Mouse (Mus musculus) cerebellum, adult (tissue): ENCODE data around the gene Med10.
A peak's percentile ranks its signal among the peaks of the same experiment; 100 is the strongest.

Source experiments
- ATAC-seq: cut with Nextera tagmentation; 2 replicates; pipeline ENCODE4 v1.9.2; 2017; ENCODE audit warnings: mild to moderate bottlenecking, moderate library complexity, mixed read lengths; ENCODE audit not compliant: insufficient number of reproducible peaks, low FRiP score, low TSS enrichment

The Med10 gene

DNA sequence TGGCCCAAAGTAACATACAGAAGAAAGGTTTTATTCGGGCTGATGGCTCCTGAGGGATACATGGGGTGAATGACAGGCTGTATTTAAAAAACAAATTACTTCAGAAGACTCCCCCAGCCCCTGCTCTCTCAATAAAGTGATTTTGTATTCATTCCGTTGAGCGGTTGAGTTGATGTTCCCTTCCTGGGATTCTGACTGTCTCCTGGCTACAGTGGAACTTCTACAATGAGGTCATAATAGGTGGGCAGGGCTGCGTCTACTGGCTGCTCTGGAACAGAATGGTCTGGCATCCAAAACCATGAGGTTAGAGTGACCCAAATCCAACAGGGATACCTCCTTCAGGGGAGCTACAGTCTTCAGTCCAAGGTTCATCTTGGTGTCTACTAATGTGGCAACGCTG, at the start of gene Med10:
Gene Med10 (plus strand): TSS at position 301 of the 400 bp plus-strand sequence.
- ATAC-seq = no peak

DNA sequence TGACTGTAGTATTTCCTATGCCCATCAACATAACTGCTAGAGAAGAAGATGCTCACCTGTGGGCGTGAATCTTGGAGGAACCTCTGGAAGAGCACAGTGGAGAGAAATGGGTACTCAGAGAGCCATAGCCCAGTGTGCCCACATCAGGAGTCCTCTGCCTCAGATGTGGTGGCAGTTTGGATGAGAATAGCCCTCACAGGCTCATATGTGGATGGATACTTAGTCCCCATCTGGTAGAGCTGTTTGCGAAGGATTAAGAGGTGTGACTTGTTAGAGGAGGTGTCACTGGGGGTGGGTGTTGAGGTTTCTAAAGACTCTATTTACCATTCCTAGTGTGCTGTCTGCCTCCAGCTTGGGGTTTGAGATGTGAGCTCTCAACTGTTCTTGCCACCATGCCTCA, 49.3 kb upstream of the Med10 start:
- no peak for ATAC-seq

DNA sequence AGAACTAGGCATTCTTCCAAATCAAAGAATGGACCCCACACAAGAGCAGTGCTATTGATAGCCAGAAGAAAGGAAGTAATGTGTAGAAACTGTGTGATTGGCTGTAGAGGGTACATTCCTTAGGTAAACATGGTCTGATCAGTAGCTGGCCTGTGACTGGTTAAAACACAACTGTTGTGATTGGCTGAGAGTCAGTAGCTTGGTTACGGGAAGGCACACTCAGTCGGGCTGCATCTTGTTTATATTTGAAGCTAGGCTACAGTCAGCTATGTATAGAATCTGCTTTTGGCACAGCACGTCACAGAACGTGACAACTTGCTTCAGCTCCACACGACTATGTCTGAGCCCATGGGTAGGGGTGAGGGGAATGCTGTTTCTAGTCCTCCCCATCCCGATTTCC, 43.2 kb upstream of the Med10 start:
- ATAC-seq = no peak

DNA sequence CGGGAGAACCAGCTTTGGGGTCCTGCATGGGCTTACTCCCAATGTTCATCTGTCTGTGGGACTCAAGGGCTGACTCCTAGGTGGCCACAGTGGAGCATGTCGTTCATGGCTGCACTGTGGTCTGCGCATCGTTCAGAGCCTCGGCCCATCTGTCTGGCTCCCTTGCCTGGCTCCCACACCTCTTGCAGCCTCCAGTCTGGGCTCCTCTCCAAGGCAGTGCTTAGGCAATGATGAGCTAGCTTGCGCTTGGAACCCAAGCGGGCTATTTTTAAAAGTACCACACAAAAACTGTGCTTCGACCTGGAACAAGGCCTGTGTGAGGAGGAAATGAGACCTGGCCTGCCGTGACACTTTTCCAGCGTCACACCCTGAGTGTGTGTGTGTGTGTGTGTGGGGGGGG, 40.8 kb upstream of the Med10 start:
- ATAC-seq = peak; percentile 96

DNA sequence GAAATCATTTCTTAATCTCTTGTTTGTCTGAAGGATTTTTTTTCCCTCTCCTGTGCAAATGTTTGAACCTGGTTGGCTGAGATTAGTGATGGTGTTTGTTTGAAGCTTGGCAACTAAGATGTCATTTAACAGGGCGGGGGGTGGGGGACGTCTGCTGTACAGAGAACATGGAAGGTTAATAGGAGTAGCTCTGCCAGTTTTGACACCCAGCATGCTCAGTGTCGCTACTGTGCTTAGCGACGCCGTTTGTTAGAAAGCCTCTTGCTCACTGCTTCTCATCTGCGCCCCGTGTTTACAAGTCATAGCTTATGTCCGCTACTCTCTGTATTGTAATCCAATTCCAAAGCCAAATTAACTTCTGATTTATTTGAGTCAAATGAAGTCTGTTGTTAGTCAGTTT, 37.5 kb upstream of the Med10 start:
- no peak for ATAC-seq

DNA sequence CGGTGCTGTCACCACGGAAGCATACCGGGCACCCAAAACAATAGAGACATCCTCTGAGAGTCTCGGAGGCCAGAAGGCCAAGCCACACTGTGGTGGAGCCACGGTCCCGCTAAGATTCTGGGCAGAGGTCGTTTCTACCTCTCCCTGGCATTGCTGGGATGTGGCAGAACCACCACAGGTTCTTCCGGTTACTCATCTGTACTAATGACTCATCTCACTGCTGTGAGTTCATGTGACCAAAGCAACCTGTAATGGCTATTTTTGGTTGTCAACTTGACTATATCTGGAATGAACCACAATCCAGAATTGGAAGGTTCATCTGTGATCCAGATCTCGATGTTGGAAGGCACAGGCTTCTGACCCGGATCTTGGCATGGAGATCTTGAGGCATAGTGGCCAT, 34.0 kb upstream of the Med10 start:
- ATAC-seq = no peak

DNA sequence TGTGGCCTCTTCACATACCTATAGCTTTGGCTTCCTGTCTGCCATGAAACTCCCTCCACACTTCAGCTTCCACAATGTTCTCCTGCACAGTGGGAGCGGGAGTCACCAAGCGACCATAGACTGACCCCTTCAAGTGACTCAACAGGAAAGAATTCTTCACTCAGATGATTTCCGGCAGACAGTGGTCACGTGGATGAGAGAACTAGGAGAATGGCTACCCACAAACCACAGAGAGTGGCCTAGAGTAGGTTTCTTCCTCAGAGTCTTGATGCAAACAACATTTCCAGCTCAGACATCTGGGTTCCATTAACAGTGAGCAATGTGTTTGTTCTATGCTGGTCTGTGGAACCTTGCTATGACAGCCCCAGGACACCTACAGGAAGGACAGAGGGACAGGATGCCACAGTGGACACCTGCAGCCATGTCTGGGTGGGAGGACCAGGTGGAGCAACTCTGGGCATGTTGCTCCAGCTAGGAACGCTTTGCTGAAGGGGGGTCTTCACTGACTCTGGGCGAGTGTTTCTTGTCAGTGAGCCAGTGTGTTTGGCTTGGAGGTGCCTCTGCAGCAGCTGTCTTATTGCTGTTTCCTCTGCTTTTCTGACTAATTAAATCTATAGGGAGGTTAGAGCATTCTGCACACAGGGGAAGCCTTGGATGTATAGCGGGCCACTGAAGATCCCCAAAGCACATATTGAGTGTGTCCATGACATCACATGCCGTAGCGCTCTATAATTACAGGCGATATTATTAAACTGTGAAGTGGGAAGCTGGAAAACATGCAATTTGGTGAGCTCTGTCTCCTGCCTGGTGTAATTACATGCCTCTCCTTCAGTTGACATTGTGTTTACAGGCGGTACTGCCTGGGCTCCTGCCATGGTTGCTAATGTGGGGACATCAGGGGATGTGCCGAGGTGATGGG, 31.4 kb upstream of the Med10 start:
- ATAC-seq = no peak

DNA sequence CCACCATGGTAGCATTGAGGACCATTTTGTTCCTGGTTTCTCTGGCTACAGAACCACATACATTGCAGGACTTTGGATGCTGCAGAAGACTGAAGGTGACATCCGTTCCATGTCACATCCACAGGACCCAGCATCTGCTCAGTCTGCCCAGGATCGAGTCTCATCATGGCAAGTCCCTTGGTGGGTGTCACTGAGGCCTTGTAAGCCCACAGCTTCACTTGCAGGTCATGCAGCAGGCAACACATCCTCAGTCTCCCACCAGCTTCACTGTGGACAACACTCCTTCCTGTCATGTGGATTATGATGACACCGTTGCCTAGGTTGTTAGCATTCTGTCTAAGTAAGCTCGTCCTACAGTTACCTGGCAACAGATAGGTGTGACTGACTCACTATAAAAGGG, 29.8 kb upstream of the Med10 start:
- no peak for ATAC-seq

DNA sequence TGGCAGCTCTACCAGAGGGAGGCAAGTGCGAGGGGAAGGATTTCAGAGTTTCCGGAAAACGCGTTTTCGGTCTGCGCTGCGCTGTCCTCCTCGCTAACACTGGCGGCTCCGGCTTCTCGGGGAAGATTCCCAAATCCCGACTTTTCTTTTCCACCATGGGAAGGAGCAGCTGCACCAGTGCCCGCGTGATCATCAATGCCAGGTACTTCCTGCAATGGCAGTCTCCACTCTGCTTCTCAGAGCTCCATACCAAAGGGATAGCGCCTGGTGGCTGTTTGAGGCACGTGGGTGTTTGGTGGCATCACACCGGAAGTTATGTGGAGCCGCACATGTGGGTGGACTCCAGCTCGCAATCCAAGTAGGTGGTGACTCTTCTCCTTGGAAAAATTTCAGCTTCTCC, 24.0 kb upstream of the Med10 start:
- ATAC-seq = no peak

DNA sequence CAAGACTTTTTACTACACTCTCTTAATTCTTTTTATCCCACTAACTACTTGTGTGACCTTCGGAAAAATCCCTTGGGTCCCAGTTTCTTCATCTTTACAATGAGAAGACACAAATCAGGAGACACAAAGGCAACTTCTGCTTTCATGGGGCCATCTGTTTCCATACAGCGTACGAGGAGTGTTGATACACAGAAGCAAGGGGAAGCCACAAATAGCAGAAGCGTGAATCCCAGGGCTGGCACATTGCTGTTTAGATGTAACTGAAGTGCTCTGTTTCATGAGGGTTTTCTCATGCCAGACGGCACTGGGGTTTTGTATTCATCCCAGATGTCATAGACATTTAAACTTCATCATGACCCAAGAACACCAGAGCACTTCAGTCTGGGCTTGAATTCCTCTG, 13.5 kb upstream of the Med10 start:
- no peak for ATAC-seq

DNA sequence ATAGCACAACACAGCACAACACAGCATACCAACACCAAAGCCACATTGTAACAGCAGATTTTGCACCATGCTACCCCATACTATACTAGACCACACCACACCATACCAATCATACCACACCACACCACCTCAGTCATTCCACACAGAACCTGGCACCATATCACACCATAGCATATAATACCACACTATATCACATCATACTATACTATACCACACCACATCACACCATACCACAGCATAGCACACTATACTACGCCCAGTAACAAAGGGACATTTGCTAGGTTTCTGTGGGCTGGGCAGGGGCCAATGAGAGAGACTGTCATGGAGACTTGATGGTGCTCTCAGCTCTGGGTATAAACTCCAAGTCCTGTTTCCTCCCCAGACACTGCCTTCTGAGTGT, 10.4 kb upstream of the Med10 start:
- no peak for ATAC-seq

DNA sequence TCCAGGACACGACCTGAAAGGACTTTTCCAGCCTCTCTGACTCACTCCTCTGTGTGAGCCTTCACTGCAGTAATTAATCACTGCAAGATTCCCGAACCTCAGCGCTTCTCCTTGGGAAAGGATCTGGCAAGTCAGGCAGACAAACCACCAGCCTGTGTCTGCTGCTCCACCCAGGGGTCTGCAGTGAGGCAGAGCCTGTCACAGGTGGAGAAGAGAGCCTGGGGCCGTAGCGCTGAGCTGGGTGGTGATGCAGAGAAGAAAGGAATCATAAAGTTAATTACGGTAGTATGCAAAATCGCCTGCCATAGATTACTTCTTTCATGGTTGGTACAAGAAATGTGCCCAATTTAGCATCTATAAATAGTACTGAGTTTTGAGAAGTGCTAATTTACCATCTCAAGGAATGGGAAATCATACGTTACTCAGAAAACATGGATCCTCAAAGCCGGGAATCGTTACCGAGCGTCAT, 9.6 kb upstream of the Med10 start:
- ATAC-seq = no peak

DNA sequence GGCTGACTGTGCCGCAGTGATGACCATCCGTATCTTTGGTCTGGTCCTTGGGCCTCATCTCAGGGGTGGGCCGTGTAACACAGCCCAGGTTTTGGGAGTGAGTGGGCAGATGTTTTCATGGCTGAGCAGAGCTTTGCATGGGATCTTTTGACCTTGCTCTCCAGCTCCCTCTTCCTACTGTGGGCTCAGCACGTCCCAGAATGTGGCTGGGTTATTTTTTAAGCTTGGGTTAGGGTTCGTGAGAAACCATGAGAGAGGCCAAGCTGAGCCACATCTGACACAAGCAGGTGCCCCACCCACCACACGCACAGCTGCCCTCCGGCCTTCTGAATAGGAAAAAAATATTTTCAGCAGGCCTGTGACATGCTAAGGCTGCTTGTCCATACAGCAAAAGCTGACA, 7.4 kb upstream of the Med10 start:
- ATAC-seq = no peak

DNA sequence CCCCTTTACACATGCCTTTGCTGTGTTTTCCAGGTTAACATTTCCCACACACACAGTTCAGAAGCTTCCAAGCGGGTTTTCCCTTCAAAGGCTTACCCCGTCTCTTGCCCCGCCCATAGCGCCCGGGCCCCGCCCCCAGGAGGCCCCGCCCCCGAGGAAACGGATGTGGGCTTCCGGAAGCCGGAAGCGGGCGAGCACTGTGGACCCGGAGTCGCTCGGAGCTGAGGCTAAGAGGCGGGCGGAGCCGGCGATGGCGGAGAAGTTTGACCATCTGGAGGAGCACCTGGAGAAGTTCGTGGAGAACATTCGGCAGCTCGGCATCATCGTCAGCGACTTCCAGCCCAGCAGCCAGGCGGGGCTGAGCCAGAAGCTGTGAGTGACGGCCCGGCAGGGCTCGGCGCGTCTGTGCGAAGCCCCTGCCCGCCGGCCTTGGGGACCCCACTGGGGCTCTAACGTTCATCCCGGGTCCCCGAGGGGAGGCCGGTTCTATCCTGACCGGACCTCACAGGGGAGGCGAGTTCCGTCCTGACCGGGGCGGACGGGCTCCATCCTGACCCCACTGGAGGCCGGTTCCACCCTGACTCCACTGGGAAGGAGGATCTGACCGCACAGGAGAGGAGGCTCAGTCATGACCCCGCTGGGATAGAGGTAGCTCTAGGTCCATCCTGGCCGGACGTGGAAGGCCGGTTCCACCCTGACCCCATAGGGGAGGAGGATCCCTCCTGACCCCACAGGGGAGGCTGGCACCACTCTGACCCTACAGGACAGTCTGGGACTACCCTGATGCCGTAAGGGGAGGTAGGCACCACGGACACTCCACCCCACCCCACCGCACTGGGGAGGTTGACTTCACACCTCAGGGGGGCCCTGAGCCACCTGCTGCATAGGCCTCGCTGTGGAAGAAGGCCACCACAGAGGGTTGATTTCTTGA, 7.8 kb downstream of the Med10 start:
- peak; percentile 73 for ATAC-seq

DNA sequence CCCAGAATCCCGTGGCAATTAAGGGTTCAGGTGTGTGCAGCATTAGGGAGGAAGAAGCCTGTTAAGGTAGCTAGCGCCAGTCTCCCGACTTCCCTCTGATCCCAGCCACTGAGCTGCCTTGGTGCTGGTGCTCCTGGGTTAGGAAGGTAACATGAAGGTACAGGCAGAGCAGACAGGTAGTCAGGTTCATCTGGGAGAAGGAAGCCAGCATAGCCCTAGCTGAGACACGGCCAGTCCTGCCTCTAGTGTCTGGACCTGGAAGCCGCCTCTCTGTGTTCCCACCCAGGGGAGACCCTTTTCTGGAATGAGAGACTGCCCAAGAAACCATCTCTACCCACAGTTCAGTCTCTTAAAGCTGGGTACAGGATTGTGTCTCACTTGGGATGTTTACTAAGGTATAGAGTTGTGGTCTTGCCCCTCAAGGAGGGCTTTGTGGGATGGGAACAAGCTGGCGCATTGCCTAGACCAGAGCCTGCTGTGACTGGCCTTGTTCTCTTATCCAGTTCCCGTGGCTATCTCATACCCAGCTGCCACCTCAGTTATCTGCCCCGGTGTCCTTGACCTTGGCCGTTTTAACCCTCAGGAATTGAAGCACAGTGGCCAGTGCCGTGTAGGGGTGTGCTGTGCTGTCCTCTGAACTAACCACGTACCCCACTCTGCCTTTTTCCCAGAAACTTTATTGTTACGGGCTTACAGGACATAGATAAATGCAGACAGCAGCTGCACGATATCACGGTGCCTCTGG, 8.9 kb downstream of the Med10 start:
- ATAC-seq = no peak

DNA sequence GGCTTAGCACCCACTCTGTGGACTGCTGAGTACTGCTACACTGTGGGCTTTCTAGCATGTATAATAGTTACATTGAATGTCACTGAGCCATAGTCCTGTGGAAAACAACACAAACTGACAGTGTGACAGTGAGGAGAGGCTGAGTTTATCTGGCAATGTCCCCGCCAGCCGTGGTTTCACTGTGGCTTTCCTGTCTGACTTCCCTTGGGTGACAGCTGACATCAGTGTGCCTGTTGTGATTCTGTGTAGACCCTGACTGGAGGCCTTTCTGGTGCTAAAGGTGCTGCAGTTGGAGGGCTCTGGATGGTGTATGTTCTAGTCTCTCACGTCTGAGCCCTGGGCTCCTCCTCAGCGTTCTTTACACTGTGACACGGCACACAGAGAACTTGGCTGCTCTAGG, 11.7 kb downstream of the Med10 start:
- ATAC-seq = no peak

DNA sequence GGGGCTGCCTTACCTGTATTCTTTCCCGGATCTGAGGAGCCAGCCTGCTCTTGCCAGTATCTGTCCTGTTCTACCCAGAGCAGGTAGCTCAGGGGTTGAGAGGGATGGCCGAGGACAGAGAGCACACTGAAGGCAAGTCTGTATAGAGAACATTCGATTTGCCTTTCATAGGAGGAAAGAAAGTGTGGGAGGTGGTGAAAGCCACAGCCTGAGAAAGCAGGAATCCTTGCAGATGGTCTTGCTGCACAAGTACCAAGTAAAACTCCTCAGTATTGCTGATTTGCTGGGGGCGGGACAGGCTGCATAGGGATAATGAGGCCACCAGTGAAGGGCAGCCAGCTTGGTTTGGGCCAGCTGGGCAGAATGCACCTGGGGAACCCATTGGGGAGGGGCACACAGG, 16.1 kb downstream of the Med10 start:
- ATAC-seq = no peak

DNA sequence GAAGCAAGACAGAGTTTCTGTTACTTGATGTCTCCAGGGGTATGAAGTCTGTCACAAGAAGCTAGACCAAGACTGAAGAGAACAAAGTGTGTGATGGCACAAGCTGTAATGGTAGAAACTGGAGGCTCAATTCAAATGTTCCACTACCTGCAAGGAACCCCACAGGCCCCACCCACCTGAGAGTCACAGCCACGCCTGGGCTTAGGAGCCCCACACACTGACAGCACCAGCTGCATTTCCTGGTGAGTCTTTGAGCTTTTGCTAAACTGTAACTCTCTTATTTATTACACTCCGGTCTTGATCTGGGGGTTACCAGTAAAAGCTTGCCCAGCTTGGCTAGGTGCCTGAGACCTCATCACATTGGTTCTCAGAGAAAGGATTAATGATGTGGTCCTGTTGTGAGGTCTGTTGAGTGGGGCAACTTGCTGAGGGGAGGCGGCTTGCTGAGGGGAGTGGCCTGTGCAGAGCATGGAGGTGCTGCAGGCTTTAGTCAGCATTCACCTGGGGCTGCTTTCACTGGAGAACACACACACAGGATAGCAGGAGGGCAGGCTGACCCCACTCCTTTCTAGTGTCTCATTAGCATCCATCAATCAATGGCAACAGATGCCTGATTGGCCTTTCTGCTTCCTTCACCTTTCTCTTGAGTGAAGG, 19.1 kb downstream of the Med10 start:
- ATAC-seq = no peak

DNA sequence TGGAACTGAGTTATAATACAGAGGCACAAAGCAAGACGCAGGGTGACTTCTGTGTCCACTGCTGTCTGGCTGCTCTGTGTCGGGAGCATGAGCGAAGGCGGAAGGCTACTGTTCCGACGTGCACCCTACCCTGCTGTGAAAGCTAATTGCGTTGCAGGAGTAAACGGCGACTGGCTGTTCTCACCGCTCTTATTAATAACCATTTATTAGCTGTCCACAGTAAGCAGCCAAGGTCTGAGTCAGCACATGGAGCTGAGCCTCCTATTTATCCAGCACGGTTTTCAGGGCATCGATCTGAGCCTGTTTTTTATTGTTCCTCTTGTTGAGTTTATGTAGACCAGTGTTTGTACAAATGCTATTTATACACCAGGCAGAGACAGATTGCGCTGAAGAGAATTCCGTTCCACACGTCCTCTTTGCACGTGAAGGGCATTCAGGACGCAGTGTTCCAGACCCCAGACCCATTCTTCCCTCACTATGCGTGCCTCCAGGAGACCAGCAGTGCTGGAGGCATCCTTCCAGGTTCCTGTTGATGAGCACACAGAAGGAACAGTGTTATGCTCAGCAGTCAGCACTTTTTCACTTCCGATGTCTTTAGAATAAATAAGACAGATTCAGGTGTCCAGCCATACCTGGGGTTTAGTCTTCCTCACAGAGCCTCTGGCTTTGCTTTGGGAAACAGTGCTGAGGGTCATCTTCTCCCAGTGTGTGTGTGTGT, 21.9 kb downstream of the Med10 start:
- ATAC-seq = no peak
